Mouse (Mus musculus) left cerebral cortex, postnatal 14 days (tissue): ENCODE measurements around the gene Myh14. TPM values are rescaled to one million over a fixed set of nuclear protein-coding genes. Genes with fewer than 3 reads are reported as not detected.
A peak's percentile ranks its signal among the peaks of the same experiment; 100 is the strongest.
"Not testable (repeated sequence)": the region's sequence is repeated elsewhere in the genome, so short reads cannot be mapped to it uniquely, and the experiment has no call there.

ENCODE experiments used
- DNase-seq, 2 experiments: peaks; one replicate each; pipeline ENCODE4 v3.0.0; 2021 to 2022; ENCODE audit warnings: low spot score in 2 of 2, mixed read lengths in 1 of 2
- intact Hi-C: fragments of 180-260 bp; cut with DNase I; formaldehyde crosslinking; loops from one replicate; pipeline ENCODE4 v1.15.1; 2025
- long read RNA-seq, 2 experiments: library from polyadenylated mRNA; stranded (forward); transcript quantifications; one replicate each; pipeline ENCODE4 v2.0.0; 2021
- total RNA-seq, 2 experiments: library from RNA; stranded (reverse); gene quantifications; 2 replicates each; pipeline ENCODE4 v1.2.3; 2021

Myh14 gene
- 10 to 100 TPM in 1 of 2 experiments, 1 to 10 TPM in 1; 8.8 to 14.5 TPM for total RNA-seq
- long read RNA-seq, experiment 1, full-length matches to known transcripts = 1 of 12 reads
- long read RNA-seq, experiment 1, partial matches to known transcripts = 8 of 12 reads
- long read RNA-seq, experiment 1, other reads (novel, unspliced or antisense) = 3 of 12 reads
- long read RNA-seq, experiment 2, full-length matches to known transcripts = 1 of 6 reads
- long read RNA-seq, experiment 2, partial matches to known transcripts = 3 of 6 reads
- long read RNA-seq, experiment 2, other reads (novel, unspliced or antisense) = 2 of 6 reads

GRCm38 (mm10) chr7:44670803-44671202, at the start of gene Myh14:
Gene Myh14 (minus strand): TSS chr7:44670843.
- intact Hi-C loops = no loop called here
- peak; percentile 90 to 97 for DNase-seq

DNA sequence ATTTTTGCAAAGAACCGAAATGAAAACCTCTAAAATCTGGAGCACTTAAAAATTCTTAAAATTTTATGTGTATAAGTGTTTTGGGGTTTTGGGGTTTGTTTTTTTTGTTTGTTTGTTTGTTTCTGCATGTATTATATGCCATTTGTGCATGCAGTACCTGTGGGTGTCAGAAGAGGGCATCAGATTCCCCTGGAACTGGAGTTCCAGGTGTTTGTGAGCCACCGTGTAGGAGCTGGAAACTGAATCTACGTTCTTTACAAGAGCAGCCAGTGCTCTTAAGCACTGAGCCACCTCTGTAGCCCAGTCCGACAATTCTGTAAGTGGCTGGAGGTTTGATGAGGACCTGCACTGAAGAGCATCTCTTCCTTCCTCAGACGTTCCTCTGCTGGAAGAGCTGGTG, 39.2 kb upstream of the Myh14 start:
- intact Hi-C loops = no loop called here
- no peak for DNase-seq

GRCm38 (mm10) chr7:44708574-44708973, 37.9 kb upstream of the Myh14 start, which contains the start of gene Izumo2:
Gene Izumo2 (plus strand): TSS chr7:44708742.
- intact Hi-C loops = no loop called here
- DNase-seq = no peak

GRCm38 (mm10) chr7:44708093-44708492, 37.5 kb upstream of the Myh14 start:
- DNase-seq, intact Hi-C loops: not testable (repeated sequence)

- intact Hi-C loops = no loop called here
- DNase-seq = no peak
Measured at GRCm38 (mm10) chr7:44707169-44707675, 36.6 kb upstream of the Myh14 start.

DNA sequence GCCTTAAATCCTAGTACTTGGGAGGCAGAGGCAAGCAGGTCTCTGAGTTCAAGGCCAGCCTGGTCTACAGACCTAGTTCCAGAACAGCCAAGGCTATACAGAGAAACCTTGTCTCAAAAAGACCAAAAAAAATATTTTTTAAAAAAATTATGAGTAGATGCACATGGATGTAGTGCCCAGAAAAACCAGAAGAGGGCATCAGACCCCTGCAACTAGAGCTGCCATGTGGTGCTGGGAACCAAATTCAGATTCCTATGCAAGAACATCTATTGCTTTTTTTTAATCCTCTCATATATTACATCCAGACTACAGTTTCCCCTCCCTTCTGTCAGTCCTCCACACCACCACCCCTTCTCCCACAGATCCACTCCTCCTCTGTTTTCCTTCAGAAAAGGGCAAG, 35.7 kb upstream of the Myh14 start:
- intact Hi-C loops = no loop called here
- no peak for DNase-seq

DNA sequence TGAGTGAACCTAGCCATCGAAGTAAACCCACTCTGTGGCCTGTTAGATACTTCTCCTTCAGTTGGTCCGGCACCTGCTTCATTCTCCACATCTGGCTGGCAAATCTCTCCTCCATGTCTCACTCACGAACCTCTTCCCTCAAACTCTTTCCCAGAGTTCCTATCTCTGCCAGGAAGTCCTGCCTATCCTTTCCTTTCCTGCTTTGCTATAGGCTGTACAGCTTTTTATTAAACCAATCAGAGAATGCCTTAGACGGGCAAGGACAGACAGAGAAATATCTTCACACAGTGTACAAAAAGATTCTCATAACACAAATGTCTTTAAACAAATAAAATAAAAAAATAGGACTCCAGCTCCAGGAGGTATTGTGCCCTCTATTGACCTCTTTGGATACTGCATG, 34.4 kb upstream of the Myh14 start:
- DNase-seq = no peak
- intact Hi-C loops = no loop called here

GRCm38 (mm10) chr7:44704363-44704762, 33.7 kb upstream of the Myh14 start:
- intact Hi-C loops = loop anchor here (5.0 kb wide), 2 partner anchors 37 to 52 kb away; no protein-coding TSS in a partner anchor
- peak; percentile 26 to 55 for DNase-seq

DNA sequence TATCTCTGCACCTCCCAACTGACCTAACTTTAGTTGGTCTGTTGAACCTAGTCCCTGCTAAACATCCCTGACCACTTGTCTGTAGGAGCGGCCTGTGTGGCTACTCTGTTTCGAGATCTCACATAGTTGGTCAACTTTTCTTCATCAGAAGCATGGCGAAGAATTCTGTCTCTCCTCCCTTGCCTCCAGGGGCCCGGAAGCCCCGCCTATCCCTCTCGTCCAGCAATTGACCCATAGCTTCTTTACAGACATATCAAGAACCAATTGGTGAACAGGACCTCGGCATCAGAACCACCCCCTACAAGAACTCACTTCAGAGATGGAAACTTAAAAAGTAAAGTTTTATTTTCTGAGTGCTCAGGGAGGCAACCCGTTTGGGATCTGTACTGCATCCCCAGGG, 32.3 kb upstream of the Myh14 start:
- DNase-seq = no peak
- intact Hi-C loops = loop anchor here (5.0 kb wide), 2 partner anchors 36 to 51 kb away; no protein-coding TSS in a partner anchor

- DNase-seq = peak; percentile 28 to 50
- intact Hi-C loops = loop anchor here (5.0 kb wide), 2 partner anchors 35 to 50 kb away; no protein-coding TSS in a partner anchor
Measured at GRCm38 (mm10) chr7:44701921-44702320, 31.3 kb upstream of the Myh14 start.

DNA sequence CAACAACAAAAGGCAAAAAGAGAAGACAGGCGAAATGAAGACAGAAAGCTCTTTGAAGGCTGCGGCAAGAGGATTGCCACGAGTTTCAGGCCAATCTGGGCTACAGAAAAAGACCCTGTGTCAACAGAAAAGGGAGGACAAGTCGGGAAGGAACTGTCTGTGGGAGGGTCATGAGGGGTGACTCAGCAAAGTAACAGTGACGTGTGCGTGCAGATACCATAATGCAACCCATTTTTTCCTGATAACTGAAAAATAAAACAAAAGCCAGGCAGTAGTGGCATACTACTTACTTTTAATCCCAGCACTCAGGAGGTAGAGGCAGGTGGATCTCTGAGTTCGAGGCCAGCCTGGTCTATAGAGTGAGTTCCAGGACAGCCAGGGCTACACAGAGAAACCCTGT, 27.3 kb upstream of the Myh14 start:
- intact Hi-C loops = no loop called here
- DNase-seq = no peak

DNA sequence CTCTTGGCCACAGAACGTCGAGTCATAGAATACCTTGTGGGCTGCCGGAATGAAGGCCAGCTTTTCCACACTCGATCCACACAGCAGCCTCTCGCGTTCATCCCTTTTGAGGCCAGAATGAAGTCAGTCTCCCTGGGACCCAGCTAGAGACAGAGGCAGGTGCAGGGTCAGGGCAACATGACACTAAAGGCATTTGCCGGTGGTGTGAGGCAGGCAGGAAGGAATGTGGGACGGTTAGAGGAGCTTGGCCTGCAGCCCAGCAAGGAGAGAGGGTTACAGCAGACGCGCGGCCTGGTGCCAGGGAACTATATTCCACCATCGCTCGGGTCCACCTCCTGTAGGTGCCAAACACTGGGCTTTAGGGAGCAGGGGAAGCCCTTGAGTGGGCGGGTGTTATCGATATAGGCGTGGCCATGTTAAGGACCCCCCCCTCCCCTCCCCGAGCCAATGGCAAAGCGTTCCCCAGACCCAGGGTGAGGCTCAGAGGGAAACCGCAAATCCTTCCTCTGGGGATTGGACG, 26.6 kb upstream of the Myh14 start:
- DNase-seq = no peak
- intact Hi-C loops = no loop called here

DNA sequence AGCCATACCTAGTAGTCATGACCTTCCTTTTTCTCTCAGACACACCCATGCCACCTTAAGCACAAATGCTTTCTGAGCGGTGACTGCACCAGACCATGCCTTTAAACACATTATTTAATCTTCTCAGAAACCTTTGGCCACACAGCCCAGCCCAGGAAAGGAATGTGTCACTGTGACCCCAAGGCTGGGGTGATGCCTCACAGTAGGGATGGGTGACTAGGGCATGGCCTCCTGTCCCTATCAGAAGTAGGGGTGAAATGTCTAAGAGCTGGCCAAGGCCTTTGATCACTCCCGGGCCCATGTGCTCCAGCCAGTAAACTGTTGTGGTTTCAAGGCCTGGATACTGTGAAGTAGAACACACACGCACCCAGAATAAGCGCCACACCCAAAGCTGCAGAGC, 24.6 kb upstream of the Myh14 start:
- intact Hi-C loops = no loop called here
- DNase-seq = no peak

DNA sequence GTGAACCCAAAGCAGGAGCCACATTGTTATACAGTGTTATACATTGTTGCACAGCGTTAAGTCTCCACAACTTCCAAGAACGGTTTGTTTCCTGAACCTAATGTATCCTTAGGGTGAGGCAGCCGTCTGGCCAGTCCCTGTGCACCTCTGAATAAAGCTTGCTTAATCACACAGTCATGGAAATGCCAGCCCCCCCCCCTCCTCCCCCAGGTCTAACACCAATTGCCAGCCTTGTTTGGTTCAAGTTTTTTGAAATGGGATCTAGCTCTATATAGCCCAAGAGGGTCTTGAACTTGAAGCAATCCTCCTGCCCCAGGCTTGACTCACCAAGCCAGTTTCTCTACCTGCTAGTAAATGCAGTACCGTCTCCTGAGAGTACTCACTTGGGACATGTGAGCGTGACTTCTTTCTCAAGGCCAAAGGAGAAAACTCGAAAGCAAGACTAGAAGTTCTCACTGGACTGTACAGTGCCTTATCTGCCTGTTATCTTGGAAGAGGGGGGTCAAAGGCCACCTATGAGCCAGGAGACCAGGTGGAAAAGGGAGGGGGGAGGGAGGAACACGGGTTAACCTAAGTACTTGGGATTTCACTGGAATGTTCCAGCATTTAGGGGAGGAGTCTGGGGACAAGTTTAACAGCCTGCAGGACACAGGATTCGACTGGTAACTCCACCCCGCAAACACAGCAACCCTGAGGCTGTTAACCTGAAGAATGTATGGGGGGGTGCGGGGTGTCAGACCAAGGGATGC, 23.0 kb upstream of the Myh14 start:
- no peak for DNase-seq
- intact Hi-C loops = no loop called here

DNA sequence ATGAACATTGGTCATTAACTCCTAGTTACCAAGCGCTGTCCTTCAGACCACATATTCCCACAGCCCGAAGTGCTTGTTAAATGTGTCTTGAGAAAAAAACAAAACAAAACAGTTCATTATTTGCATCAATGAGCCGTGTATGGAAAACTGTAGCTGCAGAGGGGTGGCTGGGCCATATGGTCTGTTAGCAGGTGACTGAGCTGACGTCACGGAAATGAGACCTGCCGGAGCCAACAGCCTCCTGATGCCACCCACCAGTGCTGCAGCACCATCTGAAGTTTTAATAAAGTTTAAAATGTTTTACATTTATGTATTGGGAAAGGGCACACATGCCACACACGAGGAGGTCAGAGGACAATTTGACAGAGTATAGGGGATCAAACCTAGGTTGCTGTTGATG, 18.7 kb upstream of the Myh14 start:
- intact Hi-C loops = no loop called here
- no peak for DNase-seq

DNA sequence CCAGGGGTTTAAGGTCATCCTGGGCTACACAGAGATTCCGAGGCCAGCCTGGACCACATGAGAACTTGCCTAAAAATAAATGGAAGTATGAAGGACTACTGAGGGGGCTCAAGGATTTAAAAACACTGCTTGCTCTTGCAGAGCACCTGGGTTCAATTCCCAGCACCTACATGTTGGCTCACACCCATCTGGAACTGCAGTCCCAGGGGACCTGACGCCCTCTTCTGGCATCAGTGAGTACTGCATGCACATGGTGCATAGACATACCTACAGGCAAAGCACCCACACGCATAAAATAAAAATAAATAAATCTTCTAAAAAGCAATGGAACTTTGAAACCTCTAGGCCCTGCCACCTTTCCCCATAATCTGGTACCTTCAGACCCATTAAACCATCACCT, 18.2 kb upstream of the Myh14 start:
- intact Hi-C loops = no loop called here
- no peak for DNase-seq

GRCm38 (mm10) chr7:44685531-44686402, 15.1 kb upstream of the Myh14 start:
- intact Hi-C loops = no loop called here
- DNase-seq = no peak

GRCm38 (mm10) chr7:44683656-44684055, 13.0 kb upstream of the Myh14 start:
- DNase-seq = no peak
- intact Hi-C loops = no loop called here

GRCm38 (mm10) chr7:44676611-44677010, 6.0 kb upstream of the Myh14 start:
- DNase-seq = peak; percentile 45 to 55
- intact Hi-C loops = no loop called here
